Mouse (Mus musculus) kidney, adult 8-10 months (tissue): ENCODE measurements at regions not wholly inside any gene's neighbourhood (a gene's known extent, or its start where the extent isn't known, plus 50 kb on each side); places are given as distances from the start of the nearest gene placed in this dataset.

Experiments
- DNase-seq, 2 experiments: peaks; one replicate each; pipeline ENCODE4 v3.0.0; 2022

DNA sequence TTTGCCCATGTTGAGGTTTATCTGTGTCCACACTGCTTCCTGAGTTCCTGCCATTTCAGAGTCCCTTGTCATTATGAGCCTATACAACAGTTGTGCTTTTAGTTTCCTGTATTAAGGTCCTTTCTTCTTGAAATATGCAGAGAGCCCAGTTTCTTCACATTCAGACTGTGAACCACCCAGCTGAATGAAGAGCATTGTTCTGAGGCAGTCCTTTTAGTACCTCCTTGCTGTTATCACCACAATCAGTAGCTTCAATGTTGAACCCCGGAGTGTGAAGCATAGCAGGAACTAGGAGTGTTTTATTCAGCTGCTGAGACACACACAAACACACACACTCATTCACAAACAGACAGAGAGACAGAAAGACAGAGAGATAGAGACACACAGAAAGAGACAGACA lies 1452.1 kb downstream of the Gsdmc2 start:
- no peak for DNase-seq

DNA sequence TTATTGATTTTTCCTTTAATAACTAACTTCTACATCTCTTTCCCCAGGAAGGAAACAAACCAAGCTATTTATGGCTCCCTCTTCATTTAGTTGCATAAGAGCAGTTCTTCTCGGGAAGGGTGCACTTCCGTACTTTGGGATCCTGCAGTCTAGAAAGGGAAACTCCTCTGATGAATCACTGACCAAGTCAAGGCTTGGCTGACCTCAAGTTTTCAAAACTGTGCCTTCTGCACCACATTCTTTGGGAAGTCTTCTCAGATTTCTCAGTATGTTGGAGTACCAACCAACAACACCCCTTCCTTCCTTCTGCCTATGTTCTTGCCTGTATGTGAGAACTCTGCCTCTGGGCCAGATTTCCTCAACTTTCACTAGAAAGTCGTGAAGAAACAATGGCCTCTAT lies 1452.6 kb downstream of the Gsdmc2 start:
- DNase-seq: peak; percentile 9 to 13

DNA sequence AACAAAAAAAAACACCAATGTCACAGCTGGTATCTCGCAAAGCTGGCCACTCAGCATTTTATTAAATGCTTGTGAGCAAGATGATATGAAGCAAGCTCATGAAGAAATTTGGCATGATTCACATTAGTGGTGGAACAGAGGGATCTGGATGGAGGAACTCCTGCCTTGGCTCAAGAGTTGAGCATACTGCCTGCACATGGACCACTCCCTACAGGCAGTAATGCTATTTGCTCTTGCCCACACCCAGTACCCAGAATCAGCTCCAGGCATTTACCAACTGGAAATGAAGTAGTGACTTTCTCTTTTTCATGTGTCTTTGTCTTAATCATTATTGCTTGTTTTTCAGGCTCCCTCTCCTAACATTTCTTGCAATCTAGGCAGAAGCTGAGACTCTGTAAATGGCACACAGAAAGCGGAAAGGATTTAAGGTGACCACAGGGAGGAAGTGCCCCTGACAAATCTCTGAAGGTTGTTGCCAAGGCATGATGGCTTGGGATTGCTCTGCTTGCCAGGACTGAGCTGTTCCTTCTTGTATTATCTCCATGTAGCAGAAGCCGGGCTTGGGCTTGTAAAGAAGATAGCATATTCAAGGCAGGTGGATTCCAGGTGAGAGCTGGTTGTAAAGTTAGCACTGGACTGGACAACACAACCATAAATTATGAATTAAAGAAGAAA lies 1455.4 kb downstream of the Gsdmc2 start:
- DNase-seq: no peak

DNA sequence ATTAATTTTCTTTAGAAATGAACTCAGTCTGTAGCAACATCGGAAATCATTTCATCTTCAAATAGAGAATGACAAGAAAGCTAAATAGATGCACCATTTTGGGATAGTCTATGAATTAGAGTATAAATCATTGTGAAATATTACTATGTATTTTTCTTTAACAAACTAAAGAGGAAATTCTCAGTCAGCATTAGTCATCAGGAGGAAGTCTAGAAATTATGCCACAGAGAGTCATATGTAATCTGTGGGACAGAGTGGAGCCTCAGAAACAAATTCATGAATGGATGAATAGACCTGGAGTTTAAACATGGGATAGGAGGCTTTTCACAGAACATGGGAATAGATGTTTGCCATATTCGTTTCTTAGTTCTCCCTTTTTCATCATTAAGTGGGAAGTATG lies 1459.4 kb upstream of the A1bg start:
- no peak for DNase-seq

DNA sequence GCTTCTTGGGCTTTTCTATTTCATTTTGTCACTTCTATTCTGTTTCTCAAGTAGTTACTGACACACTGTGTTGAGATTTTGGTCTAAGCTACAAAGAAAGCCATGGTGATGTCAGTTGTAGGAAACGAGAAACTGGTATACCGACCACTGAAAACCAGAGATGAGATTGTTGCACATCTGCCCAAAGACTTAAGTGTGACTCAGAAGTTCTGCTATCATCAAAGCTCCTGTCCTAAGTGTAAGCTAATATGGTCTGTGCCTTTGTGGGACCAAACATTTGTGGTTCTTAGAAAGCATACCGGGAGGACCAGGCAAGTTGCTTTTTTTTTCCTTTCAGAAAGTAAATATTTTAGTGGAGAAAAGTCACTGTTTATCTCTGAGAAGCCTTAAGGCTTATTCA lies 1451.8 kb upstream of the A1bg start:
- no peak for DNase-seq

DNA sequence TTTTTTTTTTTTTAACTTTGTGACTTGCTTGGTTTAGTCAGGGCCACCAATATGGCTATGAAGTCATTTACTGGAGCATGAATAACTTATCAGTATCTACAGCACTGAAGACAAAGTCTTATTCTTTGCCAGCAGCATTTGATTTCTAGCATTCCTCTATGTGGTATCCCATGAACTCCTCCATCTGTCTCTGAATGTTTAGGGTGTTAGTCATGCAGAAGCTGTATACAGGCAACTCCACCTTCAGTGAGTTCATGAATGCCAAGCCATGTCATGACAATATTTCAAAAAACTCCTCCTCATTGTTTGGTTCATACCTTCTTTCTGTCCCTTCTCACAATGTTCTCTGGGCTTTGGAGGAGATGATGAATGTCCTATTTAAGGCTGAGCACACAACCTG lies 1438.4 kb upstream of the A1bg start:
- DNase-seq: no peak

DNA sequence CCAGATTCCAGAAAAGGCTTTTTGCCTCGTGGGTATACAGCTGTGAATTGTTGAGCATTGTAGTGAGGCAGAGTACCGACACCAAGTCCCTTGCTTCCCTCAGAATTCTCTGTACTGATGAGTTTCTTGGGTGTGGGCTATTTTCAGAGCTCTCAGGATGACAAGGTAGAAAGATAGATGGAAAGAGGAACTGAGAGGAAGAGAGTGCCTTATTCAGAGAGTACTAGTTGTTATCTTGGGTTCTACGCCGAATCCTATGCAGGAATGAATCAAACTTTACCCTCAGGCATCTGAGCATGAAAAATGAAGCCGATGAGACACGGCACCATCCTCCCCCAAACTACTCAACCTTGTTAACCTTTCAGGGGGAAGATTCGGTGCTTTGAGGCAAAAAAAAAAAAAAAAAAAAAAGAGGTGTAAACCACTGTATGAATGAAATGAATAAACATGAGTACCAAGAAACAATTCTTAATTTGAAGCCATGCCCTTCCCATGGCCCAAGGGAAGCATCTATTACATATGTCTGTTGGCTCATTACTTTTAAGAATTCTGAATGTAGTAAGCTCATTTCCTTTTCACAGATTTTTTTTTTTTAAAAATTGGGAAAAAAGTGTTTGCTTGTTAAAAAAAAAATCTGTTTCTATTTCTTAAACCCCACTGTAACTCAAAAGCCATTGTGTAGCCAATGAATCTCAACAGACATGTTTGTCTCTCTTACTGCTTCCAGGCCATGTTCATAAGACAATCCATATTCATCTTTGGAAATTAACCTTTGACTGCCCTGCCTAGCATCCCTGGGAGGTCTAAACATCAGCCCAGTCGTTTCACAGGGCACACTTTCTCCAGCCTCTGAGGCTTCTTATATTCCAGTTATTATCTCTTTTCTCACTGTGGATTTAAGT lies 1435.8 kb upstream of the A1bg start:
- no peak for DNase-seq

DNA sequence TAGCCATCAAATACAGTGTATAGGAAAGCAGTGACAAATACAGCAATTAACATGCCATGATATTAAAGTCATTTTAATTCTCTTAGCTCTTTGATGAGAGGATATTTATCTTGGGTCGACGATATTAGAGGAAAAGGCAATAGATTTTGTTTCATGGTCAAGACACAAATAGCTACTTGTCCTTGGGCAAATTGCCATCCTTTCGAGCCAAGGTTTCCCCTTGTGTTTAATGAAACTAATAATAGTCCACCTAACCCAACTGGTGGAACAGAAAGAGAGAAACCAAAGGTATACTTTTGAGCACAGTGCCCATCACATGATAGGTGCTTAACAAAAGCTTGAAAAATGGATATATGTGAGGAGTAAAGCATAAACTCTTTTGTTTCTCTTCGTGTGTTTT lies 1431.0 kb upstream of the A1bg start:
- DNase-seq: no peak

DNA sequence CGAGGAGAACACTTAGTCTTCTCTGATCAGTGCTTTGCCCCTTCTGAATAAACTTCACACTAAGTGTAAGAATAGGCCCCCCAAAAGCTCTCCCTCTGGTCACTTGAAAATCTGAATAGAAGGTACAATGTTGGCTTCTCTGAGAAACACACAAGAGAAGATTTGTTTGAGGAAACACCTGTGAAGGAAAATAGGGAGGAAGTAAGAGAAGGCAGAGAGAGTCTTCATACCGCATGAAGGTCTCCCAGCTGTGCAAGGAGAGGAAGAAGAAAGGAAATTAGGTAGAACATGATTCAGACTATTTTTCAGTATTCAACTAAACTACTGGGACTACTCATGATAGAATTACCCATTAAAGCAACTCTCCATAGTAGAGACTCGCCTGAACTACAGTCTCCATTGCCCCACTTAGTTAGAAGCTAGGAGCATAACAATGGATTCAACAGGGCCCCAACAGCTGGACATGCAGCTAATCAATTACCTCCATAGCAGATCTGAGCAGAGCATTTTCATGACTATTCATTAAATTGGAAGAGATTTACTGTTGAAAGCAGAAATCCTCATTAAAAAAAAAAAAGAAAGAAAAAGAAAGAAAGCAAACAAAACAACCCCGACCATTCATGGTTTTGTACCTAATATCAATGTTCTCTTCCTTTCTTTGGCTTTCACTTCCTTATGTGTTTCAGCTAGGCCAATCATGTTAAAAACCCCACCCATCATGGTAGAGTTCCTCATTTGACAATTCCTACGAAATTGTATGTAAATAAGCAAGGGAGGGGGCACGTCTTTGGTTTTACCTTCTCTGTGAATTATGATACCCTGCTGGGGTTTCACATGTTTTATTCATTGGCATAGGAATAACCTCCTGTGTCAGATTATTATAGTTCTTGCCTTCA lies 1428.3 kb upstream of the A1bg start:
- no peak for DNase-seq

DNA sequence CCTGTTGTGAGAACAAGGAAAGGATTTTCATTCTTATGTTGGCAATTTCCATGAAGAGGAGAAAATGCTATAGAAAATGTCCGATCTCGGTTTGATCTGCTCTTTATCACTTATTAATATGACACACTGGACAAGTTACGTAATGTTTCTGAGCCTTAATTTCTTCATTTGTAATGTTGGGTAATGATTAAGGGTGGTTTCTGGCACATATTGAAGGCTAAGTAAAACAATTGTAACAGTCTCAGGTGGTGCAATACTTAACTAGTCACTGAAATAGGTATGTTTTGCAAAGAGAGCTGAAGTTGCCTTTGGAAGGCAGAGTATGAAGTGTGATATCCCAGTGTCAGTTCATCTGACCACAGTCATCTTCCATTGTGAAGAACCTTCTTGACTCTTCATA lies 1427.2 kb upstream of the A1bg start:
- DNase-seq: no peak

DNA sequence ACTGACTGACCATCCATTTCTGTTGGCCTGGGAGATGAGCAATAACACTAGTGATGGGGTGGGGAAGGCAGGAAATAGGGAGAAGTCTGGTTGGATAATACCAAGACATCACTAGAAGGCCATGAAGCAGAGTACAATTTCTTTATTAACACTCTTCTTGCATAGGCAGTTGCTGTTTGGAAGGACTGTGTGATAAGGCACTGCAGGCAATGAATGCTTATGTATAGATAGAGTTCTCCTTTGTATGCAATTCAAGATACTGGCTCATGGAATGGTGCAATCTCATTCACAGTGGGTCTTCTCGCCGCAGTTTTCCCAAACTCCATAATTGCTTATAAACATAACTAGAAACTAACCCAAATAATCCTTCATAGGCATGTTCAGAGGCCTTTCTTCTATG lies 1426.1 kb upstream of the A1bg start:
- DNase-seq: no peak

DNA sequence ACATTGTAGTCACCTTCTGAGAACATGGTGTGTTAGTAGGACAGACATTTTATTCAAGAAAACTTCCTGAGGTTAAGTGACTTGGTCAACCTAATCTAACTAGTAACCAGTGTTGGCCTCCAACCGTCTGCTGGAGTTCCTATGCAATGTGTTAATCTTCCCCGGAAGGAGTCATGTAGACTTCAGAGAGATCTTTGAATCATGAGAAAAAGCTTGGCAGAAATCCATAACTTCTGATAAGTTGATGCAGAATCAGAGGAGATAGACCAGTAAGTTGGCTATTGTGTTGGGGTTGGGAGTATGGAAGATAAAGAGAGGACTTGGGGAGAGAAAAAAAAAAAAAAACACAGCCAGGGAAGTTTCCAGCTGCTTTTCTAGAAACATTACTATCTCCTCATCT lies 1424.9 kb upstream of the A1bg start:
- no peak for DNase-seq

DNA sequence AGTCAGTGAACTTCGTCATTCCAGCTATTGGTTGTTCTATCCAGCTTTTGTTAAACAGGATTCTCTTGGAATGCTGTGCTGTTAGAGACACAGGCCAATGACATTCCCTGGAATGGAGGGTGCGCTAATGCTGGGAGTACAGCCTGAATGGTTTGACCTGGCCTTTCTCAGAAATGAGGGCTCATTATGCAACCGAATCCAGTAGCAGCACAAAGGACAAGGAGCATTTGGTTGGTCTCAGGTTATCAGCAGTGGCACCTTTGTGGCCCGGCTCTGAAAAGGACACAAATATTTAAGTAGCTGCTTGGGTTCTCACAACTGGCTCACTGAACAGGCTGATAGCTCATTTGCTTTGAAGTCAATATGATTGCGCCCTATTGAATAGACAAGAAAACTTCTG lies 1423.1 kb upstream of the A1bg start:
- DNase-seq: peak; percentile 20 to 35

DNA sequence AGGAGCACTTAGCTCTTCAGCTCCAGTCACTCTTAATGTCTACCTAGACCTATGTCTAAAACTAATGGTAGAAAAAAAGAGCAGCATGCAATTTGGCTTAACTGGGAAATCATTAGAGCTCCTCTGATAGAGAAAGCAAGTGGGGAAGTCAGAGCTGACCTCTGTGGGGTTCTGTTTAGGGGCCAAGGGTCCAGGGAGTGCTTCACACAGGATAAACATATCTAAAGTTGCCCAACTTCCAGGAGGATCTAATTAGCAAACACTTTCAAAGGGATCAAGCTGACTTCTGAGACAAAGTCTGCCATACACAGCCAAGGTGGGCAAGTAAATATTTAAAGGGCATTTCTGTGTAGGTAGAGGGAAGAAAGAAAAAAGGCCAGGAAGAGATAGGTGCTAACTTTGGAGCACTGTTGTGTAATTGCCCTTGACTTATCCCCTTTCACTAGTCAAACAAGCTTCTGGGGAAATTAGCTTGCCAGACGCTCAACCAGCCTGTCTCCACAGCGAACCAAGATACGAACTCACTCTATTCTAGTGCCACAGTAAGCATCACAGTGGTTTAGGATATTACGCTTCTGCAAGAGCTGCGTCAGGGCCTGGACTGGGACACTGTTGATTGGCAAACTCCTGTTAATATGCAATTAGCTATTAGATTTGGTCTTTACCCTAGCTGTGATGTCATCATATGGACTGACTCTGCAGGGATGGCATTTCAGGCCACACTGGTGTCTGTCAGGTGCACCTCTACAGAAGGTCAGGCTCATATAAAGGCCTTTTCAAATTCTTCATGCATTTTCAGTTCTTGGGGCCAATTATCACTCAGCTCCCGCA lies 1413.9 kb upstream of the A1bg start:
- no peak for DNase-seq

DNA sequence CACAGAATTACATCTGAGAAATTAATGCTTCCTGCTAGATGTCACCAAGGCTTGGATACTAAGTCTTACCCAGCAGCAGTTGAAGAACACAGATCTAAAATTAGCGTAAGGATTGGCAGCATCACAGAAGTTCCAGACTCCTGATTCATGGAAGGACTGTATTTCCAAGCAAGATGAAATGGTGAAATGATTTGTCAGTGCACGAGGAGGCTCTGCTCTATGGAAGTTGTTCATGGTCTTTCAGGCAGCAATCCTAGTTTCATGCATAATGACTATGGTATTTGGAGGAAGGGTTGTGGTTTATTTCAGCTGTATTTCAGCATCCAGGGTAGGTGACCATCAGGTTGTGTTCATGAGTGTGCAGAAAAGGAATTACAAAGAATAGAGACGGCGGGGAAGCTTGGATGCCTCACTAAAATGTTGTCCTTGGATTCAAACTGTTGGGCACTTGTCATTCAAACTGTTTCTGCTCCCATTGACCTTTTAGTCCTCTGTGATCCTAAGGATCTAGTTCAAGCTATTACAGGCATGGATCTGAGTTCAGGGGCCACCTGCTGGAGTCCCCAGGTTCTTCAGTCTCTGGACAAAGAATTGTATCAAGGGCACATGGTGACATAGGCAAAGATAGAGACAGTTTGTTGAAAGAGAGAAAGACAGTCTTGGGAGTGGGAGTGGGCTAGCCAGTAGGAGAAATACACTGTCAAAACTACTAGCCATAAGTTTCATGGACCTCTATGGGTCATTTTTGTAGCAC lies 1411.6 kb upstream of the A1bg start:
- peak in 1 of 2 experiments; percentile 11 for DNase-seq

DNA sequence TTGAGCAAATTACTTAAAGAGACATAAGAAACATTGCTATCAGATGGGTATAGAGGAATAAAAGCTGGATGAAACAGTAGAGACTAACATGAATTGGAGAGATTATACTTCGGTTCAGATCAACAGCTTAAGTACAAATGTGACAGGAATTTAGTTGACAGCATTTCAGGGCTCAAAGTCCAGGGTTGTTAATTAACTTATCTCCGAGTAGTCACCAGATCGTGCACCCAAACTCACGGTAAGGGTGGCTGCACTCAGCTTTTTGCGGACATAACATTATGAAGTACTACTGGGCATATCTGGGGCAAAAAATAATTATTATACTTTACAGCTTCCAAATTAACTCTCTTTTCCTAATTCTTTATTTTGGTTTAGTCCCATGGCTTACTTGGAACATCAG lies 1409.3 kb upstream of the A1bg start:
- peak; percentile 63 to 84 for DNase-seq

DNA sequence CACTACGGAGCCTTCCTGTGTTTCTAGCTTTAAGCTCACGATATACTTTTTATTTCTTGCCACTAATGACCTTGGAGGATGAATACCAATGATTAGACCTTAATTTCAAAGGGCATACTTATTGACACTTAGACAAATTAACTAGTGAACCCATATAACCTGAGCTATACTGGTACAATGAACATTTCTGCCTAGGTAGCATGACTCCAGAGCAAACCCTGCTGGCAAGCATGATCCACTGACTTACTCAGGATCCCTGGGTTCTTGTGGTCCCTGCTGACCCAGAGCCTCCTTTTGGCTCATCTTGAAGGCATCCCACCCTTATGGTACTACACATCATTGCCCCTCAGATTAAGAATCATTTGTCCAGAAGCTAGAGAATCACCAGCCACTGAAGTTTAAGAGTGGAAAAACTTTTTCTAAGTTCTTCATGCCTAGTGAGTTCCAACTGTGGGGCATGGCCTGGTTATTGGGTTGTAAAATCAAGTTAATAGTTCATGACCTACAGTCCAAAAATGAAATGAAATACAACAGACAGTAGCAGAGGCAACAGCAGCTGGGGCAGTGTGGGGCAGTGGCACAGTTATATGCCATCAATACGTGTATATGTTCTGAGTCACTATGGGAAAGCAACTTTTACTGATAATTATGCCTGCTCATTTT lies 1408.5 kb upstream of the A1bg start:
- peak; percentile 31 to 34 for DNase-seq

DNA sequence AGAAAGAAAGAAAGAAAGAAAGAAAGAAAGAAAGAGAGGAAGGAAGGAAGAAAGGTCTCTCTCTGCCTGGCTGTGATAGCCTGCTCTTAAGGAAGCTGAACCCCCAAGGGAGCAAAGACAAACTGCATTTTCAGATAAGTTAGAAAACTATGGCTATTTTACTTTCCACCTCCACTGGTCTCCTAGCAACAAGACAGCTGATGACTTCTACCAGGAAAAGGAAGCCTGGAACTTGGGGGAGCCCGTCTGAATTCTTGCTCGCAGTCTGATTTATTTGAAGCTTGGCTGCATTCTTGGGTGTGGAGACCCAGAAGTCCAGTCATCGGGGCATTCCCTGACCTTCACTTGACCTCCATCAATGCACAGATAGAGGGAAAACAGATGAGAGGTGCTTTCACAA lies 1406.1 kb upstream of the A1bg start:
- DNase-seq: no peak

DNA sequence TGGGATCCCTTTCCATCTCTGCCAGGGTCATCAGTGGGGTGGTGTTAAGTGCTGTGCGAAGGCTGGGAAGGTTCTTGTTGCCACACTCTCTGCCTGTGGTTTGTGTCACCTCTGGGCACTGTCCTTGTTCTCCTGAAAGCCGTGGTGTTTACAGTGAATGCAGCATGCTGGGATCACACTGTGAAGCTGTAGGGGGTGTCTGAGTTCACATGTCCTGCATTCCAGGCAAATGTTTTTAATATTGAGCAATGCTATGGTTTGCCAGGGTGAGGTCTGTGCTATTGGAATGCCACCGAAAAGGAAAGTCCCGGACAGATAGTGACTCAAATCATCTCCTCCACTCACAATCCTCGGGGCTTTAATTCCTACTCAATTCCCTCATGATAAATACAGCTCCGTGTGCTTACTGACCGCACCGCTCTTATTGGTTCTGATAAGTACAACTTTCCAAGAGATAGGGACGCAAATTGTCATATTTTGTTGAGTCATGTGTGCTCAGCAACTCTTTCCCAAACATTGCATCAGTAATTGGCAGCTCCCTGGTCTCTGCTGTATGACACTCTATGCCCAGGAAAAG lies 1405.6 kb upstream of the A1bg start:
- DNase-seq: peak in 1 of 2 experiments; percentile 23

DNA sequence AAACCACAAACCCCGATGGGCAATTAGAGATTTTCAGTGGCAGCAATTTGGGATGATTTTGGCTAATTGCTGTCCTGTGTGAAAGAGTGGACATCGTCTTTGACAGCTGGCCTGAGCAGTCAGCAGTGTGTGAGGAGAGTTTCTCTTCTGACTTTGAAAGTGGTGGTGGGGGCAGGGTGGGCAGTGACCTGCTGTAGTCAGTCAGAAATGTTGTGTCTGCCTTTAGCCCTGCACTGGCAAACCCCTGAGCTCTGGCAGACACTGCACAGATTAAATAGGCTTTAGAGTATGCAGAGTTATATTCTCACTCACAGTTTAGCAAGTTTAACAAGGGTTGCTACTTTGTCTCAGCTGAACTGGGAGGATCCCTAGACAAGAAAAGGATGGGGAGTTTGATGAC lies 1404.7 kb upstream of the A1bg start:
- no peak for DNase-seq

DNA sequence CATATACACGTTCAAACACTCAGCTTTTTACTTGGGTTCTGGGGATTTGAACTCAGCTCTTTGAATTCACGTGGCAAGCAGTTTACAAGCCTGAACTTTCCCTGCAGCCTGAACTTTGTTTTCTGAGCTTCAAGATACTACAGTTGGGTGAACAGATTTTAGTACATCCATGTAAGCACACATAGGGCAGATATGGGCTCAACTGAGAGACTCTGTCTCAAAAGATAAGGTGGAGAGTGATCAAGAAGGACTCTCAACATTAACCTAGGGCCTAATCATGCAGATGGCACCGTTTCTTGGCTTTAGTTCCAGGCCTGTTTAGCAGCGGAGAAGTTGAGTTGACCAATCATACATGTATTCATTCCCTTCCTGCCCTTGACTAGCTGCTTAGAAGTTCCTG lies 1403.7 kb upstream of the A1bg start:
- no peak for DNase-seq
